Comparison of ENCODE assay signal across 24 mouse cellular contexts in genomic region chr5:38881416-38881727, GRCm38 (mm10). TPM values are rescaled to one million over a fixed set of nuclear protein-coding genes. Genes with fewer than 3 reads are reported as not detected.
DNase-seq lines count a peak whose midpoint lies in the region; ATAC-seq and TF ChIP-seq lines count a peak whose summit lies in the region.
"Had no signal": no experiment of that assay in that cellular context is flagged by ENCODE, and none has a peak within 500 bp of the region (broad histone marks: within the 10 kb centered on the region; RNA-seq: fewer than 3 reads in every experiment).

No protein-coding gene starts in this region.

- H3K9ac ChIP-seq in intestine, embryonic 16.5 days (ENCODE audit: low read depth, low read length), result no peak overlapping the region
- H3K9ac ChIP-seq: heart, embryonic 12.5 days; liver, postnatal 0 days; neural tube, embryonic 12.5 days had no signal

- no peak for TF ChIP-seq CTCF in cerebellum, adult 2 months (IDR thresholded peaks at IDR 0.05; ENCODE audit: borderline replicate concordance, insufficient read depth, low read depth, low read length)
- no peak for TF ChIP-seq CTCF in layer of hippocampus, adult 2 months (conservative IDR thresholded peaks at IDR 0.05)

- no peak for DNase-seq in cerebellum, adult 2 months
- no peak for DNase-seq in cerebellum, postnatal 25 days
- DNase-seq in layer of hippocampus, adult 2 months (ENCODE audit: low spot score in 2 of 2), result no peak
- DNase-seq in layer of hippocampus, postnatal 10 days (ENCODE audit: low spot score in 2 of 2), result no peak
- DNase-seq in adrenal gland, postnatal 25 days, result peak; percentile 28
- no peak for DNase-seq in spleen, postnatal 14 days (ENCODE audit: low spot score in 2 of 2)
- no peak for DNase-seq in heart, postnatal 4 days
- DNase-seq: cerebellum, adult 11 months; kidney, adult 9 months; liver; liver, postnatal 0 days; lung, postnatal 4 days; right cerebral cortex, postnatal 14 days; thymus, postnatal 25 days had no signal

- H3K27ac ChIP-seq in cerebellum, adult 2 months (ENCODE audit: insufficient read depth, low read length), result peak overlapping the region; percentile 94
- H3K27ac ChIP-seq in layer of hippocampus, adult 2 months, result peak overlapping the region; percentile 18; the same call in 1 of the 2 replicates
- peak overlapping the region; percentile 39; the same call in 1 of the 2 replicates for H3K27ac ChIP-seq in intestine, embryonic 16.5 days (ENCODE audit: low read length)
- H3K27ac ChIP-seq: hindbrain, postnatal 0 days; midbrain, embryonic 10.5 days; neural tube, embryonic 12.5 days; stomach, postnatal 0 days had no signal

- no peaks in the 10 kb centered on the region for H3K27me3 ChIP-seq in cerebellum, adult 2 months (ENCODE audit: control insufficient read depth, insufficient read depth, low read length)
- H3K27me3 ChIP-seq in intestine, embryonic 16.5 days (replicated peaks; ENCODE audit: control insufficient read depth, insufficient read depth, low read length), result no peaks in the 10 kb centered on the region
- H3K27me3 ChIP-seq: heart, embryonic 12.5 days; neural tube, embryonic 12.5 days had no signal

- TF ChIP-seq POLR2A in cerebellum, adult 2 months (IDR thresholded peaks at IDR 0.05; ENCODE audit: borderline replicate concordance, insufficient read depth, low read length), result no peak

- no peaks in the 10 kb centered on the region for H3K9me3 ChIP-seq in intestine, embryonic 16.5 days (ENCODE audit: control insufficient read depth, low read length)
- H3K9me3 ChIP-seq: heart, embryonic 12.5 days; midbrain, embryonic 10.5 days; neural tube, embryonic 12.5 days had no signal

- no peak overlapping the region for H3K4me2 ChIP-seq in intestine, embryonic 16.5 days (ENCODE audit: low read depth, low read length)
- H3K4me2 ChIP-seq: heart, embryonic 12.5 days; neural tube, embryonic 12.5 days had no signal

- ATAC-seq in intestine, embryonic 16.5 days, result no peak
- ATAC-seq: liver, postnatal 0 days had no signal

- 59% methylated on average over 1 of the region's 1 CpGs for WGBS in cerebellum, adult 2 months
- WGBS in intestine, embryonic 16.5 days, result 46% methylated on average over 1 of the region's 1 CpGs

- H3K4me3 ChIP-seq in cerebellum, adult 2 months (replicated peaks; ENCODE audit: insufficient read depth, low read depth, low read length), result no peak overlapping the region
- no peak overlapping the region for H3K4me3 ChIP-seq in layer of hippocampus, adult 2 months
- no peak overlapping the region for H3K4me3 ChIP-seq in intestine, embryonic 16.5 days (ENCODE audit: low read length)
- H3K4me3 ChIP-seq: heart, embryonic 12.5 days; midbrain, embryonic 10.5 days; neural tube, embryonic 12.5 days had no signal

- H3K4me1 ChIP-seq in cerebellum, adult 2 months (ENCODE audit: control insufficient read depth, insufficient read depth, low read length), result peaks cover 26% of the 10 kb centered on the region
- H3K4me1 ChIP-seq in intestine, embryonic 16.5 days (ENCODE audit: control insufficient read depth, insufficient read depth, low read length), result peaks cover 8% of the 10 kb centered on the region; the same call in 1 of the 2 replicates
- H3K4me1 ChIP-seq: heart, embryonic 12.5 days had no signal

- H3K36me3 ChIP-seq in intestine, embryonic 16.5 days (ENCODE audit: control insufficient read depth, insufficient read depth, low read length), result no peaks in the 10 kb centered on the region
- H3K36me3 ChIP-seq: heart, embryonic 12.5 days; midbrain, embryonic 10.5 days; neural tube, embryonic 12.5 days had no signal

RNA-seq across cellular contexts. Expression of gene Clnk, which starts 4.8 kb away (rescaled TPM):
- polyA plus RNA-seq in cerebellum, adult 2 months (2012; rRNA removed), result not detected in 2 replicates
- total RNA-seq in layer of hippocampus, adult 2 months (2021), result not detected
- total RNA-seq in layer of hippocampus, postnatal 10 days (2021), result under 1 TPM; 0.21 to 0.45 TPM
- not detected in 2 replicates for total RNA-seq in adrenal gland, postnatal 25 days (2021)
- polyA plus RNA-seq in intestine, embryonic 16.5 days (2015; fragmentation: Nextera tagmentation; extraction: Ambion mirVana), result 0.28 and 0.57 TPM in 2 replicates
- not detected for total RNA-seq in heart, postnatal 4 days (2021)
- total RNA-seq: gastrocnemius, postnatal 4 days; heart, postnatal 25 days; hindbrain, postnatal 0 days; layer of hippocampus, postnatal 25 days; left cerebral cortex, postnatal 36 days had no signal
- polyA plus RNA-seq: heart, embryonic 12.5 days; hindbrain, postnatal 0 days; neural tube, embryonic 12.5 days had no signal

Comparison
In these comparisons a context has a peak if more than half of its experiments do, and no peak if none do; other contexts are left out.
1. H3K27ac ChIP-seq: peak in every context shown above with its lines; median percentile 94 in cerebellum, adult 2 months; 39 in intestine, embryonic 16.5 days; 18 in layer of hippocampus, adult 2 months.